Mouse (Mus musculus): Measurements from ENCODE around the gene Acap2. TPM values are rescaled to one million over a fixed set of nuclear protein-coding genes. Genes with fewer than 3 reads are reported as not detected.
A peak's percentile ranks its signal among the peaks of the same experiment; 100 is the strongest.

The Acap2 gene
- polyA plus RNA-seq, 1 experiment from 2014 or later = 9.4 TPM

DNA sequence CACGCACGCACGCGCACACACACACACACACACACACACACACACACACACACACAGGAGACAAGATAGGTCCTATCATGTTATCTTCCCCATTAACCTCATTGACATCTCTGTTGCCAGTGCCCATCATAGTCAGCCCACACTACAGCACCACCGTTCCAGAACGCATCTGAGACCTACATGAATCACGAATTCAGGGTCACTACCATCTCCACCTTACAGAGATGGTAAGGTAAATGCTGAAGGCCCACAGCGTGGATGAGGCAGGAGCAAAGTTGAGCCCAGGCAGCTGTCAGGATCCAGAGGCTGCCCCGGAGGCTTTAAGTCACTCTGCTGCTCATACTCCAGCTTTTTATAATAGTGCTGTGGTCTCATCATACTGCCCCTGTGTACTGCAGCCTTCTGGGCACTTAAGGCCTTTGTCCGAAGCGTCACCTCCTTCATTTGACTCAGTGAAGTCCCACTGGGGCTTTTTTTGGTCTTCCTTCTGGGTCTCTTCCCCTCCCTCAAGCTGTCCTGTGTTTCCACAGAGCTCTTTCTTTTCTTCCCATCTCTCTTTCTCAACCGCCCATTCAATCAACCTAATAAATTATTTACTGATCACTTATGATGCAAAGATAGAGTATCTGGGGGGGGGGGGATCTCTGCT is 33.9 kb upstream of the Acap2 start:
- H3K36me3 ChIP-seq (ENCODE audit: control insufficient read depth, insufficient read depth, low read length) = no peaks in the 10 kb centered on the region
- WGBS = 74% methylated on average over 12 of the region's 12 CpGs
- no peaks in the 10 kb centered on the region for H3K27me3 ChIP-seq (replicated peaks; ENCODE audit: control insufficient read depth, insufficient read depth, low read length)
- H3K9me3 ChIP-seq (ENCODE audit: control insufficient read depth, low read length) = no peaks in the 10 kb centered on the region
- no peak overlapping the region for H3K4me2 ChIP-seq (ENCODE audit: low read length)
- H3K4me3 ChIP-seq (ENCODE audit: low read length) = no peak overlapping the region
- H3K9ac ChIP-seq (ENCODE audit: low read depth, low read length) = no peak overlapping the region
- H3K4me1 ChIP-seq (ENCODE audit: control insufficient read depth, insufficient read depth, low read depth, low read length) = peaks cover 4% of the 10 kb centered on the region
- no peak overlapping the region for H3K27ac ChIP-seq (ENCODE audit: low read depth, low read length)
- ATAC-seq = no peak

GRCm38 (mm10) chr16:31234356-31234755 is 33.3 kb upstream of the Acap2 start:
- no peak overlapping the region for H3K27ac ChIP-seq (ENCODE audit: low read depth, low read length)
- no peak overlapping the region for H3K4me3 ChIP-seq (ENCODE audit: low read length)
- ATAC-seq = no peak
- no peaks in the 10 kb centered on the region for H3K36me3 ChIP-seq (ENCODE audit: control insufficient read depth, insufficient read depth, low read length)
- 31% methylated on average over 3 of the region's 3 CpGs for WGBS
- no peak overlapping the region for H3K9ac ChIP-seq (ENCODE audit: low read depth, low read length)
- no peaks in the 10 kb centered on the region for H3K9me3 ChIP-seq (ENCODE audit: control insufficient read depth, low read length)
- H3K4me1 ChIP-seq (ENCODE audit: control insufficient read depth, insufficient read depth, low read depth, low read length) = peaks cover 4% of the 10 kb centered on the region
- no peak overlapping the region; the same call in none of the 2 replicates for H3K4me2 ChIP-seq (ENCODE audit: low read length)
- no peaks in the 10 kb centered on the region for H3K27me3 ChIP-seq (replicated peaks; ENCODE audit: control insufficient read depth, insufficient read depth, low read length)

DNA sequence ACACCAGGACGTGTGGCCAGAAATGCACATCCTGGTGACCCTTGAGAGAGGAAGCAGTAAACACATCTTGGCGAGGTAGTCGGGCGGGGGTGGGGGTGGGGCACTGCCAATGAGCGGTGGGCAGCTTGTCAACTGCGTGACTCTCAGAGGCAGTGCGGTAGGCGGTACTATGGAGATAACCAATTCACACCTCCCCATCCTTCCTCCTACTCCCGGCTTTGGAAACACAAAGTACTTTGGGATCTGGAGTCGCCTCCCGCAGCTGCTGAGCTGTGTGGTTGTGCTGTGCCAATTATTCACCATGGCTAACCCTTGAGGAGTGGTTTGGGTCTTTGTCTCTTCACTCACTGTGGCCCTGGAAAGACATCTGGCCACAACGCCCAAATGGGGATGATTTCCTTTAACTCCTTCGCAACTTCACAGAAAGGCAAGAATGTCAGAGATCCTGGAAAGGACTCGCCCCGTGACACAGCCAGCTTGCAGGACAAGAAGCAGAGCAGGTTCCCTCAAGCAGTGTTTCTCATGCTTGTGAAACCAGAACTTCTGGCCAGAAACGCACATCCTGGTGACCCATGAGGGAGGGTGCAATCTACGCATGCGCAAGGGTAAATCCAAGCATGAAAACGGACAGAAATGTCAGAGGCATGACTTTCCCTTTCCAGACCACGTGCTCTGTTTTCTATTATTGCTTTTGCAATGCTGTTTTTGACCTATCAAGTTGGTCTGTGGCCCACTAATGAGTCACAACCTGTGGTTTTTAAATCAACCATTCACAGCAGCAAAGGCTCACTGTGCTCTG is 32.7 kb upstream of the Acap2 start:
- no peak overlapping the region for H3K9ac ChIP-seq (ENCODE audit: low read depth, low read length)
- ATAC-seq = no peak
- peak overlapping the region; percentile 16 for H3K4me3 ChIP-seq (ENCODE audit: low read length)

DNA sequence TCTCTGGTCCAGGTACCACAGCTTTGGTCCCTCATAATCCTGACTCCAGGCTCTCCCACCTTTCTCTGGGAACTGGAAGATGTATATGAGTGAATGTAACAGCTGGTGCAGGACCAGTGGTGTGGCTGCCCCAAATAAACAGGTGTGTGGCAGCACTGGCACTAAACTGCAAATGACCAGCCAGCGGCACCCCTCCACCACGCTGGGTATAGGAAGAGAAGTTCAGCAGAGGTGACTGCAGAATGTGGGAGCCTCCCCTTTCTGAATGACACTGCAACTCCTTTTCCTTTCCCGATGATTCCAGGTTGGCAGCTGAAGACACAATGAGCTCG is 32.1 kb upstream of the Acap2 start:
- Histone ChIP-seq H3K36me3 (ENCODE audit: control insufficient read depth, insufficient read depth, low read length) (no peaks in the 10 kb centered on the region), H3K4me2 (ENCODE audit: low read length) (peak overlapping the region; percentile 42), H3K27ac (ENCODE audit: low read depth, low read length) (no peak overlapping the region), H3K9me3 (ENCODE audit: control insufficient read depth, low read length) (no peaks in the 10 kb centered on the region), H3K9ac (ENCODE audit: low read depth, low read length) (no peak overlapping the region), H3K27me3 (replicated peaks; ENCODE audit: control insufficient read depth, insufficient read depth, low read length) (no peaks in the 10 kb centered on the region), H3K4me1 (ENCODE audit: control insufficient read depth, insufficient read depth, low read depth, low read length) (peaks cover 4% of the 10 kb centered on the region), H3K4me3 (ENCODE audit: low read length) (peak overlapping the region; percentile 16)
- WGBS = 43% methylated on average over 4 of the region's 4 CpGs
- no peak for ATAC-seq

More for the DNA sequence above, 32.7 kb upstream of the Acap2 start:
- Histone ChIP-seq H3K4me2 (ENCODE audit: low read length) (peak overlapping the region; percentile 42), H3K27me3 (replicated peaks; ENCODE audit: control insufficient read depth, insufficient read depth, low read length) (no peaks in the 10 kb centered on the region), H3K27ac (ENCODE audit: low read depth, low read length) (no peak overlapping the region; the same call in 1 of the 2 replicates), H3K9me3 (ENCODE audit: control insufficient read depth, low read length) (no peaks in the 10 kb centered on the region), H3K36me3 (ENCODE audit: control insufficient read depth, insufficient read depth, low read length) (no peaks in the 10 kb centered on the region), H3K4me1 (ENCODE audit: control insufficient read depth, insufficient read depth, low read depth, low read length) (peaks cover 4% of the 10 kb centered on the region)
- 27% methylated on average over 20 of the region's 20 CpGs for WGBS

DNA sequence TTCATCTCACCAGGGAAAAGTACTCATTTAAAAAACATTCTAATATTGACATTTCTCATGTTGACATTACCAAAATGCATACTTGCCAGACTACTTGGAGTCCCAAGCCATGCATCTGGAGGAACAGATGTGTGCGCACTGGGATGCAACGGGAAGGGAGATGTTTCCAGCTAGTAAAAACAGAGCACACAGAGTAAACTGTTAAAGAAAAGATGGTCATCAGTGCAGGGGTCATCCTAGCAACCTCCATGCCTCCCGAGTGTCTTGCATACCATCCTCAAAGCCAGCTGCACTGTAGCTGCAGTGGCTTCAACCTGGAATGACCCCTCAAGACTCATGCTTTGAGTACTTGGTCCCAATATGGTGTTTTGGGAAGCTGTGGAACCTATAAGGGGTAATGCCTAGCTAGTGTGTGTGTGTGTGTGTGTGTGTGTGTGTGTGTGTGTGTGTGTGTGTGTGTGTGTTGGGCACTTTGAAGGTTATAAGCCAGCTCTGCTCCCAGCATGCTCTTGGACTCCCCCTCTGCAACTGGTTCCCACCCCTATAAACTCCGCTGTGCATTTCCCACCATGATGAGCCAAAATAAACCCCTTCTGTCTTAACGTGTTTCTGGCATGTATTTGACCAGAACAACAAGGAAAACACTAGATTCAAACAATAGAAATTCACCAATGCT is 31.6 kb upstream of the Acap2 start:
- ATAC-seq = no peak
- no peak overlapping the region for H3K9ac ChIP-seq (ENCODE audit: low read depth, low read length)
- H3K4me3 ChIP-seq (ENCODE audit: low read length) = no peak overlapping the region
- no peaks in the 10 kb centered on the region for H3K36me3 ChIP-seq (ENCODE audit: control insufficient read depth, insufficient read depth, low read length)
- peaks cover 4% of the 10 kb centered on the region for H3K4me1 ChIP-seq (ENCODE audit: control insufficient read depth, insufficient read depth, low read depth, low read length)
- 80% methylated on average over 5 of the region's 5 CpGs for WGBS
- H3K4me2 ChIP-seq (ENCODE audit: low read length) = no peak overlapping the region
- no peaks in the 10 kb centered on the region for H3K9me3 ChIP-seq (ENCODE audit: control insufficient read depth, low read length)
- H3K27me3 ChIP-seq (replicated peaks; ENCODE audit: control insufficient read depth, insufficient read depth, low read length) = no peaks in the 10 kb centered on the region
- H3K27ac ChIP-seq (ENCODE audit: low read depth, low read length) = no peak overlapping the region

- Histone ChIP-seq H3K4me2 (ENCODE audit: low read length) (no peak overlapping the region), H3K9ac (ENCODE audit: low read depth, low read length) (no peak overlapping the region), H3K36me3 (ENCODE audit: control insufficient read depth, insufficient read depth, low read length) (no peaks in the 10 kb centered on the region), H3K4me3 (ENCODE audit: low read length) (no peak overlapping the region), H3K27ac (ENCODE audit: low read depth, low read length) (no peak overlapping the region), H3K27me3 (replicated peaks; ENCODE audit: control insufficient read depth, insufficient read depth, low read length) (no peaks in the 10 kb centered on the region), H3K4me1 (ENCODE audit: control insufficient read depth, insufficient read depth, low read depth, low read length) (peaks cover 4% of the 10 kb centered on the region), H3K9me3 (ENCODE audit: control insufficient read depth, low read length) (no peaks in the 10 kb centered on the region)
- no peak for ATAC-seq
- 80% methylated on average over 5 of the region's 5 CpGs for WGBS
Measured at GRCm38 (mm10) chr16:31231591-31231990, 30.5 kb upstream of the Acap2 start.

DNA sequence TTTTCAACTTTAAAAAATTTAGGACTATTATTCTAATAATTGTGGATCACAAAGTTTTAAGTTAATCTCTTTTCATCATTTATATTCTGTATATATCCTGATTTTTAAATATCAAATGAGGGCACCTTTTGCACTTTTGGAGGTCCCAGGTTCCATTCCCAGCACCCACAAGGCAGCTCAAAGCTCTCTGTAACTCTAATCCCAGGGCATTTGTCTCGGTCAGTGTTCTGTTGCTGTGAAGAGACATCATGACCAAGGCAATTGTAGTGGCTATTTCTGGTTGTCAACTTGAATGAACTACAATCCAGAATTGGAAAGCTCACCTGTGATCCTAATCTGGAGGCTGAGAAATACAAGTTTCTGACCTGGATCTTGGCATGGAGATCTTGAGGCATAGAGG is 26.7 kb upstream of the Acap2 start:
- Histone ChIP-seq H3K4me2 (ENCODE audit: low read length) (no peak overlapping the region), H3K27me3 (replicated peaks; ENCODE audit: control insufficient read depth, insufficient read depth, low read length) (no peaks in the 10 kb centered on the region), H3K27ac (ENCODE audit: low read depth, low read length) (no peak overlapping the region), H3K4me3 (ENCODE audit: low read length) (no peak overlapping the region), H3K36me3 (ENCODE audit: control insufficient read depth, insufficient read depth, low read length) (no peaks in the 10 kb centered on the region), H3K9ac (ENCODE audit: low read depth, low read length) (no peak overlapping the region), H3K4me1 (ENCODE audit: control insufficient read depth, insufficient read depth, low read depth, low read length) (no peaks in the 10 kb centered on the region), H3K9me3 (ENCODE audit: control insufficient read depth, low read length) (no peaks in the 10 kb centered on the region)
- no peak for ATAC-seq
- WGBS = 93% methylated on average over 1 of the region's 1 CpGs

DNA sequence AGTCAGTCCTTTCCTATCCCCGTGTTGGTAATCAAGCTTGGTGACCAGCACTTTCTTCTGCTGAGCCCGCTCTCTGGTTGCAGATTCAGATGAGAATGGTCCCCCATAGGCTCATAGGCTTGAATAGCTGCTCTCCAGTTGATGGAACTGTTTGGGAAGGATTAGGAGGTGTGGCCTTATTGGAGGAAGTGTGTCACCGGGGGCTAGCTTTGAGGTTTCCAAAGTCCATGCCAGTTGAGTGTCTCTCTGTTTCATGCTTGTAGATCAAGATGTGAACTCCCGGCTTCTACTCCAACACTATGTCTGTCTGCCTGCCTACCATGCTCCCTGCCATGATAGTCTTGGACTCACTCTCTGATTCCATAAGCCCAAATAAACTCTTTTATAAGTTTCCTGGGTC is 14.2 kb upstream of the Acap2 start:
- ATAC-seq = no peak
- H3K9me3 ChIP-seq (ENCODE audit: control insufficient read depth, low read length) = no peaks in the 10 kb centered on the region
- H3K9ac ChIP-seq (ENCODE audit: low read depth, low read length) = no peak overlapping the region
- no peak overlapping the region for H3K27ac ChIP-seq (ENCODE audit: low read depth, low read length)
- WGBS = 94% methylated on average over 4 of the region's 4 CpGs
- no peaks in the 10 kb centered on the region for H3K36me3 ChIP-seq (ENCODE audit: control insufficient read depth, insufficient read depth, low read length)
- no peak overlapping the region for H3K4me2 ChIP-seq (ENCODE audit: low read length)
- H3K27me3 ChIP-seq (replicated peaks; ENCODE audit: control insufficient read depth, insufficient read depth, low read length) = no peaks in the 10 kb centered on the region
- no peak overlapping the region for H3K4me3 ChIP-seq (ENCODE audit: low read length)
- H3K4me1 ChIP-seq (ENCODE audit: control insufficient read depth, insufficient read depth, low read depth, low read length) = no peaks in the 10 kb centered on the region

DNA sequence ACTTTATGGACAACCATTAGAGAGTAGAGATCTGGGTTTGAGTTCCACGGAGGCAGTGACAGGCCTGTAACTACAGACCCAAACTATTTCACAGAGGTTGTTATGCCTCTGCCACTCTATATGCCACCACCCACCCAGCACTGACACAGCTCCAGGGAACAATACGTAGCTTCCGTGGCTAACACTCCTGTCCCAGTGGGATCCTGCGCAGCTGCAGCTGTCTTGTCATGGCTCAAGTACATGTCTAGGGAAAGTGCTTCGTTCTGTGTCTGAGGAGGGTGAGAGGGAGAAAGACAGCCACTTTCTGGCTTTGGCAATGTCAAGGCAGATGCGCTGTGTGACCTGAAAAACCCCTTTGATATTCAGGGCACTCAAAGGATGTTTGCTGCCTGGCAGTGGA is 12.4 kb upstream of the Acap2 start:
- no peak for ATAC-seq
- no peaks in the 10 kb centered on the region for H3K4me1 ChIP-seq (ENCODE audit: control insufficient read depth, insufficient read depth, low read depth, low read length)
- H3K9ac ChIP-seq (ENCODE audit: low read depth, low read length) = no peak overlapping the region
- no peak overlapping the region for H3K4me3 ChIP-seq (ENCODE audit: low read length)
- no peaks in the 10 kb centered on the region for H3K9me3 ChIP-seq (ENCODE audit: control insufficient read depth, low read length)
- 82% methylated on average over 6 of the region's 6 CpGs for WGBS
- no peak overlapping the region for H3K4me2 ChIP-seq (ENCODE audit: low read length)
- H3K27ac ChIP-seq (ENCODE audit: low read depth, low read length) = no peak overlapping the region
- H3K36me3 ChIP-seq (ENCODE audit: control insufficient read depth, insufficient read depth, low read length) = no peaks in the 10 kb centered on the region
- no peaks in the 10 kb centered on the region for H3K27me3 ChIP-seq (replicated peaks; ENCODE audit: control insufficient read depth, insufficient read depth, low read length)
